Mouse (Mus musculus) liver, postnatal 0 days (tissue): ENCODE measurements at regions not wholly inside any gene's neighbourhood (a gene's known extent, or its start where the extent isn't known, plus 50 kb on each side); places are given as distances from the start of the nearest gene placed in this dataset.

Source experiments
- CTCF ChIP-seq: sonication (generic); IDR thresholded peaks from 2 replicates; pipeline ENCODE4 v1.5.1; 2016; ENCODE audit warnings: antibody characterized with exemption, low read depth
- EP300 ChIP-seq: IDR thresholded peaks from 2 replicates; pipeline ENCODE4 v1.6.1; 2016; ENCODE audit warnings: antibody characterized with exemption, low read depth, mild to moderate bottlenecking

GRCm38 (mm10) chr8:103469049-103469448 is 632.4 kb upstream of the Cdh5 start:
- no peak for TF ChIP-seq CTCF
- TF ChIP-seq EP300: no peak
